Mouse (Mus musculus) lung, postnatal 25 days (tissue): ENCODE measurements around the gene Ccdc103.

Source experiments
- DNase-seq: peaks from one replicate; pipeline ENCODE4 v3.0.0; 2022; ENCODE audit warnings: low spot score

Gene Ccdc103

GRCm38 (mm10) chr11:102893015-102893651, 12.1 kb downstream of the Ccdc103 start:
- peak; percentile 85 for DNase-seq

- no peak for DNase-seq
Observed at GRCm38 (mm10) chr11:102894716-102895115, 13.7 kb downstream of the Ccdc103 start.

- no peak for DNase-seq
Observed at GRCm38 (mm10) chr11:102895779-102896178, 14.8 kb downstream of the Ccdc103 start.

- DNase-seq, result no peak
Observed at GRCm38 (mm10) chr11:102896641-102897040, 15.6 kb downstream of the Ccdc103 start.

- DNase-seq, result no peak
Observed at GRCm38 (mm10) chr11:102898408-102898807, 17.4 kb downstream of the Ccdc103 start.

- DNase-seq, result peak; percentile 74
Observed at GRCm38 (mm10) chr11:102900763-102901162, 19.8 kb downstream of the Ccdc103 start, which contains the start of gene Gfap. Gene Gfap, minus strand, starts transcription at chr11:102900912.

GRCm38 (mm10) chr11:102901199-102901598, 20.2 kb downstream of the Ccdc103 start:
- no peak for DNase-seq

- DNase-seq, result no peak
Observed at GRCm38 (mm10) chr11:102902107-102902506, 21.1 kb downstream of the Ccdc103 start.

- DNase-seq, result no peak
Observed at GRCm38 (mm10) chr11:102903654-102904053, 22.6 kb downstream of the Ccdc103 start.

- no peak for DNase-seq
Observed at GRCm38 (mm10) chr11:102911376-102911775, 30.4 kb downstream of the Ccdc103 start.

- DNase-seq, result no peak
Observed at GRCm38 (mm10) chr11:102915380-102915779, 34.4 kb downstream of the Ccdc103 start.

GRCm38 (mm10) chr11:102918077-102918476, 37.1 kb downstream of the Ccdc103 start:
- DNase-seq, result no peak

- DNase-seq, result no peak
Observed at GRCm38 (mm10) chr11:102921491-102921890, 40.5 kb downstream of the Ccdc103 start.

- peak; percentile 95 for DNase-seq
Observed at GRCm38 (mm10) chr11:102924557-102925350, 43.8 kb downstream of the Ccdc103 start, which contains the start of gene Kif18b. Gene Kif18b, minus strand, starts transcription at chr11:102925124.

GRCm38 (mm10) chr11:102925351-102925717, 44.3 kb downstream of the Ccdc103 start:
- DNase-seq, result peak; percentile 18

- no peak for DNase-seq
Observed at GRCm38 (mm10) chr11:102930672-102931071, 49.7 kb downstream of the Ccdc103 start.
